Mouse (Mus musculus) skeletal muscle tissue, adult 2 months (tissue): ENCODE data around the gene Tbl1xr1.

ENCODE experiments used
- DNase-seq: peaks from one replicate; pipeline ENCODE4 v3.0.0-alpha.2; 2012; ENCODE audit warnings: low read depth, low spot score

Tbl1xr1 gene

GRCm38 (mm10) chr3:22204186-22204585, 127.7 kb downstream of the Tbl1xr1 start:
- DNase-seq, result no peak

- DNase-seq, result no peak
Observed at GRCm38 (mm10) chr3:22221557-22221956, 145.1 kb downstream of the Tbl1xr1 start.

DNA sequence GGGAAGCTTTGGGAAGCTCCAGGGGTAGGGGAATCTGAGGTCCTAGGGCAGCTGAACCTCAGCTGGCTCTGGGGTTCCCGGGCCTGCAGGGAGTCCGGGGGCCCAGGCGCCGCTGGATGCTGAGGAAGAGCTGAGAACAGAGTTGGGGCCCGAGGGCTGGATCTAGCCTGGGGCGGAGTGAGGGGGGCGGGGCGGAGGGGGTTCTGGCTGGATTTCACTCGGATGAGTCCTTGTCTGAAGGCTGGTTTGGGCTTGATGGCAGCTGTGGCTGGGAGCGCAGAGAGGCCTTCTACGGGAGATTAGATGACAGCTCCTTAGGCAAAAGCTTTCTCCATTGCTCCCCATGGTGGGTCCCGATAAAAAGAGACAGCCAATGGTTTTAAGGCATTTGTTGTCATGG, 145.9 kb downstream of the Tbl1xr1 start:
- DNase-seq, result no peak

- no peak for DNase-seq
Observed at GRCm38 (mm10) chr3:22223023-22223422, 146.6 kb downstream of the Tbl1xr1 start.

GRCm38 (mm10) chr3:22228052-22228451, 151.6 kb downstream of the Tbl1xr1 start:
- DNase-seq, result no peak

DNA sequence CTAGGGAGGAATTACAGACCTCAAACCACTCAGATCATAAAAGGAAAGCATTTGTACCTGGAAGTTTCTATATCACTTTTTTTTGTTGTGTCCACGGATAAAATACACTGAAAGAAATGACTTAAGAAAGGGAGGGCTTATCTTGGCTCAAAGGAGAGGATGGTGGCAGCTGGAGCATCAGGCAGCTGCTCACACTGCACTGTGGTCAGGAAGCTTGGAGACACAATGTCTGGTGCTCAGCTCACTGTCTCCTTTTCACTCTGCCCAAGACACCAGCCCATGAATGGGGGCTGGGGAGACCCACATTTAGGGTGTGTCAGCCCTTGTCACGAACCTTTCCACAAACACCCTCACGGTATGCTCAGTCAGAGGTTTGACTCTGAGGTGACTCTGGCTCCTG, 154.2 kb downstream of the Tbl1xr1 start:
- DNase-seq, result no peak

DNA sequence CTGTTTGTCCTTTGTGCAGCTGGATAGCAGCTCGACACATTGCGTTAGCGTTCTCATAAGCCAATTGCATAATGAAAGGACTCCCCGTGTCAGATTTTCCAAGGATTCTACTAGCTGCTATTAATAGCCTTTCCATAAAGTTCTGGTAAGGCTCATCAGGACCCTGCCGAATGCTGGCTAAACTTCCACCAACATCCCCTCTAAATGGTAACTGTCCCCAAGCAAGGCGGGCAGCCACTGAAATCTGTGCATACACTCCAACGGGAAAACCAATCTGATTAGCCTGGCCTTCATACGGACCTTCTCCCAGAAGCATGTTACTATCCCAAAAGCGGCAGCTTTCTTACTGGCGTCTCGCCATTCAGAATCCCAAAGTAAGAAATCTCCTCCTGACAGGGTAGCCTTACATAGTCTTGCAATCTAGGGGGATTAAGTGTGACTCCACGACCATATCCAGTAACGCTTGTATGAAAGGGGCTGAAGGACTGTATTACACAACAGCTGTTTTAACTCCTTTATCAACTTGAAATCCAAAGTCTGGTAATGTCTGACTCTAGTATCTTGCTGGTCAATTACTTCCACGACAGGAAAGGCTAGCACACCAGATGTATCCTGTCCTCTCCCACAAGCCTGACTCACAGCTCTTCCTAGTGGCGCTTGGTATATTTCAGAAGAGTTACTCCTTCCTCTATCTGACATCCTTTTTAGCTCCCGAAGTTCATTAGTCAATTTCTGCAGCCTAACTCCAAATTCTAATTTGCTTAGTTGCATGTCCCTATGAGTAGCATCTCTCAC, 161.9 kb downstream of the Tbl1xr1 start:
- DNase-seq, result no peak
